Mouse (Mus musculus): Measurements from ENCODE around the gene Ube2v1. TPM values are rescaled to one million over a fixed set of nuclear protein-coding genes. Genes with fewer than 3 reads are reported as not detected.
A peak's percentile ranks its signal among the peaks of the same experiment; 100 is the strongest.

Gene Ube2v1
- polyA plus RNA-seq, 1 experiment from 2014 or later, result 122 TPM

- ATAC-seq (peak; percentile 97), DNase-seq (peak; percentile 96)
- WGBS (ENCODE audit: insufficient replicate concordance), result under 1% methylated on average over 68 of the region's 110 CpGs
- peaks cover 34% of the 10 kb centered on the region for H3K4me1 ChIP-seq (ENCODE audit: insufficient read depth)
- H3K9ac ChIP-seq (replicated peaks), result peak within 1 kb of the TSS; percentile 84
- peak within 1 kb of the TSS; percentile 66 for H3K27ac ChIP-seq (ENCODE audit: low read depth)
- peak within 1 kb of the TSS; percentile 75 for H3K4me3 ChIP-seq (ENCODE audit: low read depth, low read length)
- H3K36me3 ChIP-seq (replicated peaks; ENCODE audit: insufficient read depth, low read length), result 0 out of 2 replicates have a peak, but pooled peaks cover 9% of the 10 kb centered on the region
- TF ChIP-seq EP300 (IDR thresholded peaks at IDR 0.05; ENCODE audit: low read depth), result no peak
- no peak for TF ChIP-seq CTCF (IDR thresholded peaks at IDR 0.05; ENCODE audit: low read depth)
- no peaks in the 10 kb centered on the region for H3K9me3 ChIP-seq (ENCODE audit: low read length)
- peaks cover 2% of the 10 kb centered on the region for H3K27me3 ChIP-seq (ENCODE audit: insufficient read depth, low read length)
- peak within 1 kb of the TSS; percentile 98 for H3K4me2 ChIP-seq (ENCODE audit: low read depth, low read length)
These were observed 29.6 kb upstream of the Ube2v1 start, which contains the start of gene Gm20431 for GRCm38 (mm10) chr2:167661270-167662203. Gene Gm20431, minus strand, starts transcription at chr2:167661496.

- Histone ChIP-seq H3K27ac (ENCODE audit: low read depth) (peak overlapping the region; percentile 52), H3K9me3 (ENCODE audit: low read length) (no peaks in the 10 kb centered on the region), H3K36me3 (replicated peaks; ENCODE audit: insufficient read depth, low read length) (0 out of 2 replicates have a peak, but pooled peaks cover 9% of the 10 kb centered on the region), H3K4me2 (ENCODE audit: low read depth, low read length) (peak overlapping the region; percentile 98), H3K9ac (replicated peaks) (peak overlapping the region; percentile 84), H3K4me1 (ENCODE audit: insufficient read depth) (peaks cover 37% of the 10 kb centered on the region), H3K27me3 (ENCODE audit: insufficient read depth, low read length) (peaks cover 2% of the 10 kb centered on the region), H3K4me3 (ENCODE audit: low read depth, low read length) (peak overlapping the region; percentile 75)
- 8% methylated on average over 12 of the region's 12 CpGs for WGBS (ENCODE audit: insufficient replicate concordance)
- DNase-seq (no peak), ATAC-seq (no peak)
- no peak for TF ChIP-seq EP300 (IDR thresholded peaks at IDR 0.05; ENCODE audit: low read depth)
- no peak for TF ChIP-seq CTCF (IDR thresholded peaks at IDR 0.05; ENCODE audit: low read depth)
These were observed 28.7 kb upstream of the Ube2v1 start for GRCm38 (mm10) chr2:167660611-167660971.

GRCm38 (mm10) chr2:167659847-167660610 lies 28.1 kb upstream of the Ube2v1 start:
- Histone ChIP-seq H3K36me3 (replicated peaks; ENCODE audit: insufficient read depth, low read length) (0 out of 2 replicates have a peak, but pooled peaks cover 9% of the 10 kb centered on the region), H3K27ac (ENCODE audit: low read depth) (peak overlapping the region; percentile 52; the same call in 1 of the 2 replicates), H3K4me2 (ENCODE audit: low read depth, low read length) (peak overlapping the region; percentile 98), H3K9ac (replicated peaks) (peak overlapping the region; percentile 84), H3K4me3 (ENCODE audit: low read depth, low read length) (peak overlapping the region; percentile 75), H3K4me1 (ENCODE audit: insufficient read depth) (peaks cover 40% of the 10 kb centered on the region), H3K9me3 (ENCODE audit: low read length) (no peaks in the 10 kb centered on the region), H3K27me3 (ENCODE audit: insufficient read depth, low read length) (peaks cover 2% of the 10 kb centered on the region)
- no peak for ATAC-seq
- 41% methylated on average over 13 of the region's 13 CpGs for WGBS (ENCODE audit: insufficient replicate concordance)
- no peak for DNase-seq
- no peak for TF ChIP-seq CTCF (IDR thresholded peaks at IDR 0.05; ENCODE audit: low read depth)
- no peak for TF ChIP-seq EP300 (IDR thresholded peaks at IDR 0.05; ENCODE audit: low read depth)

- no peak for TF ChIP-seq CTCF (IDR thresholded peaks at IDR 0.05; ENCODE audit: low read depth)
- no peak for TF ChIP-seq EP300 (IDR thresholded peaks at IDR 0.05; ENCODE audit: low read depth)
- peaks cover 2% of the 10 kb centered on the region for H3K27me3 ChIP-seq (ENCODE audit: insufficient read depth, low read length)
- H3K4me2 ChIP-seq (ENCODE audit: low read depth, low read length), result peak overlapping the region; percentile 98
- peak overlapping the region; percentile 75; the same call in 1 of the 2 replicates for H3K4me3 ChIP-seq (ENCODE audit: low read depth, low read length)
- peaks cover 43% of the 10 kb centered on the region for H3K4me1 ChIP-seq (ENCODE audit: insufficient read depth)
- H3K9me3 ChIP-seq (ENCODE audit: low read length), result no peaks in the 10 kb centered on the region
- H3K36me3 ChIP-seq (replicated peaks; ENCODE audit: insufficient read depth, low read length), result peaks cover 14% of the 10 kb centered on the region
- no peak for DNase-seq
- H3K27ac ChIP-seq (ENCODE audit: low read depth), result no peak overlapping the region
- H3K9ac ChIP-seq (replicated peaks), result peak overlapping the region; percentile 84
- no peak for ATAC-seq
- 69% methylated on average over 10 of the region's 10 CpGs for WGBS (ENCODE audit: insufficient replicate concordance)
These were observed 27.4 kb upstream of the Ube2v1 start for GRCm38 (mm10) chr2:167659177-167659846.

GRCm38 (mm10) chr2:167658712-167659111 lies 26.8 kb upstream of the Ube2v1 start:
- Histone ChIP-seq H3K36me3 (replicated peaks; ENCODE audit: insufficient read depth, low read length) (peaks cover 19% of the 10 kb centered on the region), H3K4me1 (ENCODE audit: insufficient read depth) (peaks cover 43% of the 10 kb centered on the region), H3K9ac (replicated peaks) (no peak overlapping the region; the same call in 1 of the 2 replicates), H3K27me3 (ENCODE audit: insufficient read depth, low read length) (peaks cover 2% of the 10 kb centered on the region), H3K27ac (ENCODE audit: low read depth) (no peak overlapping the region), H3K9me3 (ENCODE audit: low read length) (no peaks in the 10 kb centered on the region), H3K4me2 (ENCODE audit: low read depth, low read length) (peak overlapping the region; percentile 98; the same call in 1 of the 2 replicates), H3K4me3 (ENCODE audit: low read depth, low read length) (no peak overlapping the region)
- ATAC-seq, result no peak
- no peak for TF ChIP-seq CTCF (IDR thresholded peaks at IDR 0.05; ENCODE audit: low read depth)
- DNase-seq, result no peak
- WGBS (ENCODE audit: insufficient replicate concordance), result 81% methylated on average over 11 of the region's 11 CpGs
